Mouse (Mus musculus): ENCODE measurements around the gene Slc4a2.

- TF ChIP-seq POLR2A (IDR thresholded peaks at IDR 0.05; ENCODE audit: insufficient read depth, low read depth, low read length) (no peak), EP300 (IDR thresholded peaks at IDR 0.05; ENCODE audit: insufficient read depth, low read depth, low read length) (no peak)
These were observed 43.1 kb upstream of the Slc4a2 start for GRCm38 (mm10) chr5:24380499-24380898.
